Mouse (Mus musculus): ENCODE results near the gene Itga11.
A peak's percentile ranks its signal among the peaks of the same experiment; 100 is the strongest.
"Not testable (repeated sequence)": the region's sequence is repeated elsewhere in the genome, so short reads cannot be mapped to it uniquely, and the experiment has no call there.

Itga11 gene

DNA sequence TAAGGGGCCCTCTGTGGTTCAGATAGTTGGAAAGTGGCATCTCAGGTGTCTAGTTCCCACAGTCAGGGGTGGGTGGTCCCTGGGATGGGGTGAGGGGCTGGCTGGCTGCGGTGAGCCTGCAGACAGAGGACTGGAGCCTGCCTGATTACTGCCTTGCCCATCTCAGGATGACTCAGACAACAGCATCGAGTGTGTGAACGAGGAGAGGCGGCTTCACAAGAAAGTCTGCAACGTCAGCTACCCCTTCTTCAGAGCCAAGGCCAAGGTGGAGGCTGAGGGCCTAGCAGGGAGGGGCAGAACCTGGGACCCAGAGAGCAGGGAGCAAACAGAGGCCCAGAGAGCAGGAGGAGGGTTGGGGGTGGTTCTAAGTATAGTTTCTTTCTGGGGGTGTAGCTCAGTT, 90.7 kb downstream of the Itga11 start:
- DNase-seq = no peak

DNA sequence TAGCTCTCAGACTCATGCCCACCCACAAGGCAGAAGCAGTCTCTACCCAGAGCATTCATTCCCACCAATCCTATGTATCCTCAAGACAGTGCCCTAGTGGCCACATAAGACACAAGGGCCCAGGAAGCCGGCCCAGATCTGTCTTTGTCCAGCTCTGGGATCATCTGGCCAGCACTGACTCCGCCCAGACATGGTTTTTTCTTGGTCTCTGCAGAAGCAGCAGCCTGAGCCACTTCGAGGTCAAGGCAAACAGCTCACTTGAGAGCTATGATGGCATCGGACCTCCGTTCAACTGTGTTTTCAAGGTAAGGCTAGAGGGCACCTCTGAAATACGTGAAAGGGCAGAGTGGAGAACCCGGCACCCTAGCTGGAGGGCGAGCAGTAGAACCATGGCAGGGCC, 95.1 kb downstream of the Itga11 start:
- DNase-seq = peak; percentile 47

- DNase-seq = peak; percentile 55
Measured at GRCm38 (mm10) chr9:62775464-62775863, 97.8 kb downstream of the Itga11 start.

DNA sequence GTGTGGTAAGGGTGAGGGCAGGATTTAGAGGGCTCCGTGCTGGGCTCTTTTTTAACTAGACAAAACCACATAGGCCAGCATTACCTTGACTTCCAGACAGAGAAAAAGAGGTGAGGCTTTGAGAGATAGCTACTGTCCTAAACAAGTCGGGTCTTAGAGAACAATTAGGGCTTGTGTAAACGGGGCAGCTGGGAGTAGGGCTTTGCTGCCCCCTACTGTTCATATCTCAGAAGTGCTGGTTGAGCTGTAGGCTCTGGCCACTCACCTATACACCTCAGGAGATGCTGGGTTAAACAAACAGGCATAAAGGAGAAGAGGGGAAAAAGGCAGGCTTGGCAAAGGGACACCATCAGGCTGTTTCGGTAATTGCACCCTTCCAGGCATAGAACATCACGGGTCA, 99.8 kb downstream of the Itga11 start:
- DNase-seq = peak; percentile 75

DNA sequence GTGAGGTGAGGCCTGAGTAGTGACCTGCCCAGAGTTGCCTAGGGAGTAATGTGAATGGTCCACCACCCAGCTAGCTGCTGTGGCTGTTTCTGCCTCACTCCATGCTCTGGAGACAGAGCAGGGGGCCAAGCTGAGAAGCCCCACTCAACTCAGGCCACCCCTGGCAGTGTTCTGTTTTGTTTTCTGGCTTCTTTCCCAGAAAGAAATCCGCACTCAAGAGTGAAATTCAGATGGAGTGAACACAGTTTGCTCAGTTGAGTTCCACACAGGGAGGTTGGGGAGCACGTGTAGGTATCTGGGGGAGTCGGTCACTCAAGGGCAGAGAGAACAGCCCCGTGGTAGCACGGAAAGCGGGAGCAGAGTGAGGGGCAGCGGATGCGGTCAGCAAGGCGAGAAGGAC, 101.1 kb downstream of the Itga11 start:
- DNase-seq = no peak

DNA sequence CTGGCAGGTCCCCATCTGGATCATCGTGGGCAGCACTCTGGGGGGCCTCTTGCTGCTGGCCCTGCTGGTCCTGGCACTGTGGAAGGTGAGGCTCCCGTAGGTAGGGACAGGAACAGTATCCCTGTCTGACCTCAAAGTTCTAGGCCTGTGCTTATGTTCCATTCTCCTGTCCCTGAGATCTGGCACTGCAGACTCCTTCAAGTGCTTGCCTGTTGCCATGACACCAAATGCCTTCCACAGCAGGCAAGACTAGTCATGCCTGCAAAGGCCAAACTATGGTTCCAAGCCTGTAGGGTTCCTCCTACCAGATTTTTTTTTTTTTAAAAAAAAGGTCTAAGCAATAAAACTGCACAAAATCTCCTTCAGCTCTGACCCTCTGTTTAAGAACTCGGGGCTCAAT, 104.3 kb downstream of the Itga11 start:
- DNase-seq = peak; percentile 55

GRCm38 (mm10) chr9:62782976-62783781, 105.6 kb downstream of the Itga11 start:
- peak; percentile 33 for DNase-seq

DNA sequence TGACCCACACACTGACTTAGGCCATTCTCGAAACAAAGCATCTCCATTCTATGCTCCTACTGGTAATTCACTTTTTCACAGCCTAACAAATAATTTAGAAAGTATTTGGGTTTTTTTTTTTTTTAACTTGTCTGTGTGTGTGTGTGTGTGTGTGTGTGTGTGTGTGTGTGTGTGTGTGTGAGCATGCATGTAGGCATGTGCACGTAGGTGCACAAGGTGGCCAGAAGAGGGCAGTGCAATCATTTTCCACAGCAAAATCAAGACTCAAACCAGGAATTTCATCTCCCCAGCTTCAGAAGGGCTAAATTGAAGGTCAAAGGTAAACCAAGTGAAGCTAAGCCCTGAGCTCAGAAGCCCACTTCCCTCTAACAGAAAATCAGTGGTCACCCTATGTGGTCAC, 106.6 kb downstream of the Itga11 start:
- DNase-seq = no peak

GRCm38 (mm10) chr9:62786721-62787120, 109.1 kb downstream of the Itga11 start:
- no peak for DNase-seq

DNA sequence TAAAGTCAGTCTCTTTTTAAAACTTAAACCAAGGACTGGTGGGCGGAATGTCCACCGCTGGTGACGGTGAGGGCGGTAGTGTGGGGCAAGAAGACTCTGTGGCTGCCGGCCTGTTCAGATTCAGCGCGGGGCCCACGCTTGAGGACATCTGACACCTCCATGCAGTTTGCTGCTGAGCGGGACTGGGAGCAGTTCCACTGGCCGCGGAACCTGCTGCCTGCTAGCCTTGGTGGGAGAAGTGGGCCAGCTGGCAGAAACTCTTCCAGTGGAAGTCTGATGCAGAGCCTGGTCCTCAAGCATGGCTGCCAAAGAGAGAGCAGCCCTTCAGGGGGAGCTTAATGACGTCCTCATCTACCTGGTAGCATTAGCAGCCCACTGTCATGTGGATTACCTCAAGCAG, 112.2 kb downstream of the Itga11 start:
- DNase-seq = no peak

GRCm38 (mm10) chr9:62799218-62799617, 121.6 kb downstream of the Itga11 start:
- DNase-seq = not testable (repeated sequence)

DNA sequence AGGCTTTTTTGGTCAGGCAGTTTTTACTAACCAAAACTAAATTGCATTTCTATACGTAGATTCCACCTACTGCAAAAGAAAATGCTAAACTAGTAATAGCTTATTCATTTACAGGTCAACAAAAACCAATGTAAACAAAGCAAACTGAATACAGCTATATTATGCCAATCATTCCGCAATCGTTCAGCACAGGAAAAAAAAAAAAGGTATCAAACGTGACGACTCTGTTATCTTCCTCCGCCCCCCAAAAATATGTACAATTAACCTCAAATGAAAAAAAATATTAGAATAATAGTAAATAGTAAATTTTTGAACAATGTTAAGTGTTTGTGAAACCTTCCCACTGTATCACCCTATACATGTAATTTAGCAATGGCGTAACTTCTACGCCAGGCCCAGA, 132.5 kb downstream of the Itga11 start:
- no peak for DNase-seq

DNA sequence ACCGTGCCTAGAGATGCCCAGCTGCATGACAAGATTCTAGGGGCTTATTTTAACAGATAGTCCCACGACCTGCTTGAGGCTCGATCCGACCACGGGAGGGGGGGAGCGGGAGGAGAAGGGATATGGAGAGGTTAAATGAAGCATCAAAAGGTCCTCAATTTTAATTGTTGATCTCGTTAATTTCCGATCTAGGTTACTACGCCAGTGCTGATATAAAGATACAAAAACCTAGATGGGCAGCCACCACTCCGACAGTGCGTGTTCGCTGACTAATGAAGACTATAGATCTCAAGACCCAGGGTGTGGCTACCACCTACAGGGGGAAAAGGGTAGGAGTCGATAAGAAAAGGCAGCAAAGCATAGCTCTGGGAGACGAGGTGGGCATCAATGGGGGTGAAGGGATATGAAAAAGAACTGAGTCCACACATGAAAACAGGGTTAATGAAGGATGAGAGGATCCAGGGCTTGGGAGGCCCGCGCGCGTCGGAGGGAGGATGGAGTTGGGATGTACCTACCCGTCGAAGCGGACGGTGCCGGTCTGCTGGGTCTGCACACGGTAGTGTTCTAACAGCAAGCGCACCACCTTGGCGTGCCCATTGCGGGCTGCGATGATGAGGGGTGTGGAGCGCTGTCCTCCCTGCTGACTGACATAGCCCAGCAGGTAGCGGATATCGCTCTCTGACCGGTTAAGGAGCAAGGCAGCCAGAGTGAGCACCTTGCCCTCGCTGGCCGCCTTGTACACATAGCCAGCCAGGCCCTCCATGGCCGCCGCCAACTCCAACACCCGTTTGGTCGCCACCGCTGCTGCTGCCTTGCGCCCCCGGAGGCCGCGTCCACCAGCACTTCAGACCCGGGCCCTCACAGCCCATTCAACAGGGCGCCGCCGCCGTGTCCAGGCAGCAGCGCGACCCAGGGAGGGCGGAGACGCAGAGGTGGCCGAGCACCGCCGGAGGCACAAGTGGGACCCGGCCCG, 133.2 kb downstream of the Itga11 start:
- peak; percentile 16 for DNase-seq

GRCm38 (mm10) chr9:62811516-62812121, 134.0 kb downstream of the Itga11 start, which contains the start of gene Fem1b:
TSS of gene Fem1b (minus strand) at chr9:62811934.
- DNase-seq = peak; percentile 95

DNA sequence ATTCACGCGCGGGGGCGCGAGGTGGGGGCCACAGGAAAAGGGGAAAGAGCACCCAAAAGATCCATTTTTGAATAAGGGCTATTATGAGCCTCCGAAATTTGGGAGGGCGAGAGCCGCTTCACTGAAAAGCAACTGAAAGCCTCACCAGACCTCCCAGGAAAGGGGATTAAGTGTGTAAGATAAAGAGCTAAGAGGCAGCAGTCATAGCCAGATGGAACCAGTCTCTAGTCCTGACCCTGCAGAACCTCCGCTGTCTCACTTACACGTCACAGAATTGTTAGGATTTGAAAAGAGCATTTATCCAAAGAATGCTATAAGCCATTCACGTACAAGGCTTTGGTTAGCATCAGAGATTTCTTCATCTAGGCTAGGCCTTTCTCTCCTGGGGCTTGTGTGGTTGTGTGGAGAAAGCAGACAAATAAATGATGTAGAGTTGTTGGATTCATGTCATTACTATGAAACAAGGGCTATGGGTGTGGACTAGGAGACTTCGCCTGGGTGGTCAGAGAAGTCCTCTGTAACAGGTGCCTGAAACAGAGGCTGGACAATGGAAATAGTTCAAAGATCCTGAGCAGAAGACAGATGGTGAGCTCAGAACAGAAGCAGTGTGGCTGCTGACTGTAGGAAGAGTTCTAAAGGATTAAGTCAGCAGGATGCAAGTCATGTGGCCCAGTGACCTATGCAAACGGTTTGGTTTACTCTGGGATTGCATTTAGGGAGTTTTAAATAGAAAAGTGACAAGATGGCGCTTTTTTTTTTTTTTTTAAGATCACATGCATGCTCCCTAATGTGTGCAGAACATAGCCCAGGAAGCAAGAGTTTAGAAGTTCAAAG, 134.8 kb downstream of the Itga11 start:
- no peak for DNase-seq

- DNase-seq = peak; percentile 53
Measured at GRCm38 (mm10) chr9:62814751-62815150, 137.1 kb downstream of the Itga11 start.

DNA sequence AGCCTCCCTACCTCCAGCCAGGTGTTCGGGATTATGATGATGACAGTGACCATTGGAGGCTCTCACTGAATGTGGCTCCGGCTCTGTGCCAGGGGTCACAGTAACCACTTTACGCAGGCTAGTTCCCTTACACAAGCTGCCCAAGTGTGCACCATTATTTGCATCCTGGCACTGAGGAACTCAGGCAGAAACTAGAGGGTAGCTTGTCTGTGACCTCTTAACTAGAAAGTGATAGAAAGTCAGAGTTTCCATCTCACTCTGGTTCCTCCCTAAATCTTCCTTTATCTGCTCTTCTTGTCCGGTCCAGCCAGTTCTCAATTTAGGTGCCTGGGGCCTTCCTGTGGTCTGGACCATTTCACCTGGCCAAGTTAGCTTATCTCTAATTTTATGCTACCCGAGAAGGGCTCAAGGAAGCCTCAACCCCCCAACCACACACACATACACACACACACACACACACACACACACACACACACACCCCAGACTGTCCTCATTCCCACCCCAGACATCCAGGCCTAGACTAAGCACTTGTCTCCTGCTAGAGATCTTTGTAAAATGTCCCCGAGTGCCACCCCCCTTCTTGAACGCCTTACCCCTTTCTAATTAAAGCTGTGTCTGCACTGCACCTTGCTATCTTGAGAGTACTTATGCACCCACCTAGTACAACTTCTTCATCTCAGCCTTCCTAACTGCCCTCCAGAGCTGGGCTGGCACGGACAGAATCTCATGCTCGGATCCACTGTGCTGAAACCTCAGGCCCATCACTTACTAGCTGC, 138.9 kb downstream of the Itga11 start:
- DNase-seq = no peak

DNA sequence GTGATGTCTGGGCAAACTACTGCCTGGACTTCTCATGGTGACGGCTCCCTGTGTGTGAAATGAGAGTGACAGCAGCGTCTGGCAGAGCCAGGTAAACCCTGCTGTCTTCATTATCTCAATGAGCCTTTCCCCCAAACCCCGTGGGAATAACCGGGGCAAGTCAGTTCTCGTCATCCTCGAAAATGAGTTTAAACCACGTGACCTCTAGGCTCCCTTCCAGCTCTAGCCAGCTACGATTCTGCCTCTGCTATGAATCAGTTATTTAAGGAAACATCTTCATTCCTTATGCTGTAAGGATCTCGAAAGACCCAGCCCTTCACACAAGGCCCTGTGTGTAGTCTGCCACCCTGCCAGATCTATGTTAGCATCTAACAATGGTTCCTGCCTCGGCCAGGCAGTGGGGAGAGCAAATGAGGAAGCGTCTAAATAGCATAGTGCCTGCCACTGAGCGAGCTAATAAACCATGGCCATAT, 139.5 kb downstream of the Itga11 start:
- DNase-seq = peak; percentile 55

DNA sequence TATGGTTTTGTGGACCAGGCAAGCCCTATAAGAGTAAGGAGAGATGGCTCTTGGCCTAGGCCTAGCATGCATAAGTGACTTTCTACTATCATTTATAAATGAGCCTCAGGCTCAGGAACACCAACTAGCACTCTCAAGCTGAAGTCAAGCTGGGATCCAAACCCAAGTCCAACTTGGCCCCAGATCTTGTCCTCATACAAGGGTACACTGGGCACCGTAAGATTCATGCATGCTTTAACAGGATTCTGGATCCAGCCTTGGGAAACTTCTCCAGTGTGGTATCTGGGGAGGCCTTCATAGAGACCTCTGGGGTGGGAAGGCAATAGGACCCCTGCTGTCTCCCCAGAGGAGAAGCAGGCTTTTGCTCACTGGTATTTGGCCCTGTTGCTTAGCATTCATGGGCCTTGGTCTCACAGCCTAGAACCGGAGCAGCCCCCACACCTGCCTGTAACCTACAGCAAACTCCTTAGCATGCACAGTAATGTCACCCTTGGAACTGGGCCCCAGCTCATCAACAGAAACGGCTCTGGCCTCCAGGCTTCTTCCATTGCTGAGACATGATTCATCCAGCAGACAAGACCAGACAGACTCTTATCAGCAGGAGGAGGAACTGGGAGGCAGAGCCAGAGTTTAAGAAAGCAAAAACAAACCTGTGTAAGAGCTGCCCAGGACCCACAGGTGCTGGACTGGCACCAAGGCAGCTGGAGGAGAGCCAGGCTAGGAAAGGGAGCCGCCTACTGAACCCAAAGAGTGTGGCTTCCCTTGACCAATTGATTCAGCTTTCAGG, 140.4 kb downstream of the Itga11 start:
- DNase-seq = peak; percentile 27

- DNase-seq = no peak
Measured at GRCm38 (mm10) chr9:62819494-62819893, 141.9 kb downstream of the Itga11 start.

DNA sequence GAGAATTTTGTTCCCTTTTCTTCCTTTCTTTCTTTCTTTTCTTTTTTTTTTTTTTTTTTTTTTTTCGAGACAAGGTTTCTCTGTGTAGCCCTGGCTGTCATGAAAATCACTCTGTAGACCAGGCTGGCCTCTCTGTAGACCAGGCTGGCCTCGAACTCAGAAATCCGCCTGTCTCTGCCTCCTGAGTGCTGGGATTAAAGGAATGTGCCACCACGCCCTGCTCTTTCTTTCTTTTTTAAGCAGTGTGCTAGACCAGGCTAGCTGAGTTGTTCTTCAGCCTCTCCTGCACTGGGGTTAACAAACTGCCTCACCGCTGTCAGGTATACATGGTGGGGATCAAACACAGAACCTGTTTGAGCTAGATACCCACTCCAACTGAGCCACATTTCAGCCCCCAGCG, 142.3 kb downstream of the Itga11 start:
- not testable (repeated sequence) for DNase-seq
